Mouse (Mus musculus) cerebellum, adult 18-20 months (tissue): ENCODE results near the gene Cdc26.

Experiments
- DNase-seq, 2 experiments: peaks; one replicate each; pipeline ENCODE4 v3.0.0; 2021

Gene Cdc26

DNA sequence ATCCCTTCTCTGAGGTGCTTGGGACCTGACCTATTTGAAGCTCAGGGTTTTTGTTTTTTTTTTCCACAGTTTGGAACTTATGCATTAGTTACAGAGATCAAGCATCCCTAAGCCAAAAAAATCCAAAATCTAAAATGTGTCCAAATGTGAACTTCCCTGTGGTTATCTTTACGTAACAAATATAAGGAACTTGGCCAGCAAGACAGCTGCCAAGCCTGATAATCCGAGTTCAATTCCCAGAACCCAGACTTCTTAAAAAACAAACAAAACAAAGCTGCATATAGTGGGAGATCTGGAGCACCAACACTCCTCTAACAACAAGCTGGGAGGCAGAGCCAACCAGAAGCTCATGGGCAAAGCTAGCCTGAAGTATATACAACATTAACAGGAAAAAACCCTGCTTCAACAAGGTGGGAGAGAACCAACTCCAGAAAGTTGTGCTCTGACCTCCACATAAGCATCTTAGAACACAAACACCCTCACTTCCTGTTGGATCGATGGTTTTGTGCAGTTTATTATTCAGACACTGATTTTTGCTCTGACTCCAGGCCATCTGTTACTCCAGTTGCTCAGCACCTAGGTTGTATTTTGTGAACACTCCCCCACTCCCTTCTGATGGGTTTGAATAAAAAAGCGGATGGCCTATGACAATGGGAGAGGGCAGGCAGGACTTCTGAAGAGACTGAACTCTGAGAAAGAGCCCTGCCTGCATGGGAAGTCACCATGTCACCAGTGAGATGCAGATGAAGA is 10.7 kb downstream of the Cdc26 start:
- DNase-seq: no peak

DNA sequence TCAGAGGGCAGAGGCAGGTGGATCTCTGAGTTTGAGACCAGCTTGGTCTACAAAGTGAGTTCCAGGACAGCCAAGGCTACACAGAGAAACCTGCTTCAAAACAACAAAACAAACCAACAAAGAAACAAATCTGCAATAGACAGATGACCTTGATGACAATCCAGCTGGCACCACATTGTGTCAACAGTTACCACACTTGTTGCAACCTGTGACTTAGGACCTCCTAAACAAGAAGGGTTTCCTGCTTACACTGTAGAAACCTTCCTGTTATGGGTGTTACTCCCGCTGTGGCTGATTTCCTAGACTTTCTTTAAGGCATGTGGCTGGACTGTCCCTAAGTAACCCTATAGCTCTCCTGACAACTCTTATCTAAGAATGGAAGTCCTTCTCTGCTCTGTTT is 12.6 kb downstream of the Cdc26 start:
- no peak for DNase-seq

GRCm38 (mm10) chr4:62393459-62393858 is 15.0 kb downstream of the Cdc26 start:
- DNase-seq: no peak

- no peak for DNase-seq
These were observed 16.6 kb downstream of the Cdc26 start for GRCm38 (mm10) chr4:62391892-62392291.

- DNase-seq: no peak
These were observed 18.6 kb downstream of the Cdc26 start for GRCm38 (mm10) chr4:62389592-62390512.

GRCm38 (mm10) chr4:62385439-62385838 is 23.0 kb downstream of the Cdc26 start:
- DNase-seq: no peak

GRCm38 (mm10) chr4:62384159-62384558 is 24.3 kb downstream of the Cdc26 start:
- no peak for DNase-seq

GRCm38 (mm10) chr4:62383752-62384151 is 24.7 kb downstream of the Cdc26 start:
- DNase-seq: no peak

GRCm38 (mm10) chr4:62383207-62383606 is 25.2 kb downstream of the Cdc26 start:
- no peak for DNase-seq

DNA sequence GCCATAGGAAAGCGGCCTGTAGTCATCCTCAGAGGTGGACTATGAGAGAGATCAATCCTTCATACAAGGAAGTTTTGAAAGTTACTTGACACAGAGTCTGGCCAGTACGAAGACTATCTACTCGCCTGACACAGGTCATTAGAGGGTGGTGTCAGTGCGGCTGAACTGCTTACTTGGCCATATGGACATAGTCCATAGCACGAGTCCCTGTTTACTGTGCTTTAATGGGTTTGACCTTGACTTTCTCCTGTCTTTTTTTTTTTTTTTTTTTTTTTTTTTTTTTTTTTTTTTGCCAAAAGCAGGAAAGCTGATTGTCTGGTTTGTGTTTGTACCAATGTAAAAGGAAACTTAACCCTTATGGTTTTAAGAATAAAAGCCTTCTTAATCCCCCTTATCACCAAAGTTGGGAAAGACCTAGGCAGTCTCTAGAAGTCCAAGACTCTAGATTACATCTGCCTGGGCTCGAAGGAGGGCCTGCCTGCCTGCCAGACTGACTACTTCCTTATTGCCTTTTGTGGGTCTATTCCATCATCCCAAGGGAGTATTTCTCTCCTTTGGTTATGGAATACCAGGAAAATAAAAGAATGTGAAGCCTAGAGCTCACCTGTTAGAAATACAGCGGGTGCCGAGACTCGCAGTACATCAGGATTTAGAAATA is 28.6 kb downstream of the Cdc26 start:
- no peak for DNase-seq

DNA sequence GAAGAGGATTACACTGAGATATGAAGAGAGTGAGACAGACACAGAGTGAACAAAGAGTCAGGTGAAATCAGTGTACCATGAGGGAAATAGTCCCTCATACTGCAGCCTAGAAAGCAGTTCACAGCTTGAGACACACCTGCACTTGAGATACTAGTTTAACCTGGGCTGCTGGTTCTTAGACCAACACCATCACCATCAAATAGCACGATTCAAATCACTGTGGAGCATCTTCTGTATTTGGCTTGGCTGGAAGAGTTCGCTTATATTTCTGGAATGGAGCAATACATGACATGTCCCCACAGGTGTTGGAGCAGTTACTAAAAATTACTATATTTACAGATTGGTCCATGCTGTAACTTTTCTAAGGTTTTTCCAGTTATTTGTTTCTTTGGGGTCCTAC is 32.3 kb downstream of the Cdc26 start:
- no peak for DNase-seq

GRCm38 (mm10) chr4:62374342-62374741 is 34.1 kb downstream of the Cdc26 start:
- DNase-seq: no peak

GRCm38 (mm10) chr4:62373668-62374067 is 34.8 kb downstream of the Cdc26 start:
- no peak for DNase-seq

- no peak for DNase-seq
These were observed 35.5 kb downstream of the Cdc26 start for GRCm38 (mm10) chr4:62372818-62373520.

DNA sequence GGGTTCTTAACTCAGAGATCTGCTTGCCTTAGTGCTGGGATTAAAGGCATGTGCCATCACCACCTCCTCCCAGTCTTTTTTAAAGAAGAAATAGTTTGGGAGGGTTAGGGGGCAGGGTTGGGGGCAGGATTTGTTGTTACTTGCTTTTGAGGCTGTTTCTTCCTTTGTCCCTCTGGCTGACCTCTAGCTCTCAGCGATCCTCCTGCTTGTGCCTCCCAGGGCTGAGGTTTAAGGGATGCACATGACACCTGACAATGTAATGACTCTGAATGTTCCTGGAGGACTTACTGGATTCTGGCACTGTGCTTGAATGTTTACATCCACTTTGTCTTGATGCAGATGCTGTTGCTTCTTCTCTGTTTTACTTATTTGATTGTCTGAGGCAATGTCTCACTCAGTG is 36.0 kb downstream of the Cdc26 start:
- DNase-seq: no peak

DNA sequence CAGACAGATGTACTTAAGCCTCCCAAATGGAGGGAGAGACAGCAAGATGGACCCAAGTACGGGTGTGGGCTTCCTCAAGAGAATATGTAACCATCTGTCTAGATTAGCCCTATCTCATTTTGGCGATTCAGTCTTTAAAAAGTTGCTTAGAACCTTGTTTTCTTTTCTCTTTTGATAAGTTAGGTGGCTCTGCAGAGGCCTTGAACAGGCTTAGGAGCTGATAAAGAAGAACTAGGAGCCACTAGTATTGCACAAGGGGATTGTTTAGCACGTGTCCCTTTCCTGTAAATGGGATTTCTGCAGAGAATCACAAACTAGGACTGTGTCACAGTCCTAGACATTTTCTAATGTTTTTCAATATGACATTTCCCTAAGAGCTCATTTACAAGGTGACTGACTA is 39.4 kb downstream of the Cdc26 start:
- DNase-seq: no peak

- DNase-seq: no peak
These were observed 40.9 kb downstream of the Cdc26 start for GRCm38 (mm10) chr4:62367586-62367985.

GRCm38 (mm10) chr4:62366291-62366690 is 42.2 kb downstream of the Cdc26 start:
- DNase-seq: no peak

DNA sequence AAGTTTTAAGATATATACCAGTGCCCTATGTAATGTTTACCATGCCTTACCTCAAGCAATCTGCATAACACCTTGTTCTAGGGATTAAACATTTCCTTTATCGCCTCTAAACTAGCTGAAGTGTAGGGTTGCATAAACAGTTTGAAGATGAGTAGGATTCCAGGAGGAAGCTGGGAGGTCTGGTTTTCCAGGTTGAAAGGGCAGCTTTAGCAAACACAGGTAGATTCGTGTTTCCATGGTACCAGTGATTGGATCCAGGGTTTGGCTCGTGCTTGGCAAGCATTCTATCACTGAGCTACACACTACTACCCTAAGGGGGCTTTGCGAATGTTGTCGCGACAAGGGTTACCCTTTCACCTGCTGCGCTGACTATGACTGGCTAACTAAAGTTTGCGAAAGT is 44.1 kb downstream of the Cdc26 start:
- no peak for DNase-seq

DNA sequence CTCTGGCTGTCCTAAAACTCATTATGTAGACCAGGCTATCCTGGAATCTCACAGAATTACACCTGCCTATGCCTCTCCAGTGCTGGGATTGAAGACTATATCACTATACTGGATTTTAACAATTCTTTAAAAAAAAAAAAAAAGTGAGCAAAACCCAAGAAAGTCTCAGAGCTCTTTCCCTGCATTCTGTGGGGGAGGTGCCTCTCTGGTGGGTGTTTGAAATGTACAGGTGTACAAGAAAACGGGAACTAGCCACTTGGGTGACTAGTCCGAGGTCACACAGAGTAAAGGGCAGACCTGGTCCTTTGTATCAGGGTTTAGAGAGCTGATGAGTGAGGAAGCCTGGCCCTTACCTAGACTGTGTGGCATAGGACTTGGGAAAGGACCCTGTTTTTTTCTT is 46.0 kb downstream of the Cdc26 start:
- no peak for DNase-seq

DNA sequence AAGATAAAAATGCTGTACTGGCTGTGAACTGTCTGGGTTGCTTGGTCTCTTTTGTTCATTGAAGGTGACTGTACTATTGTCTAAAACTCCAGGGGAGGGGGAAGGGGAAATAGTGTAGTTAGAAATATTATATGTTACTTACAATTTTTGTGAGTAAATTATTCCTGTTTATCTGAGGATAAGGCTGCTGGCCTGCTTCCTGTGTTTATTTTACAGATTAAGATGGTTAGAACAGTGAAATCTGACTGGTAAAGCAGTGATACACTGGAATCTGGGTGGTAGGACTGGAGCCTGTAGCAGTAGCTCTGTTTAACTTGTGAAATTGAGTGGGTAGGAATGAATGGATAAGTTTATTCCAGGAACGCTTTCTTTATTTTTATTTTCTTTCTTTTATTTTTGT is 46.4 kb downstream of the Cdc26 start:
- DNase-seq: no peak

- DNase-seq: no peak
These were observed 46.9 kb downstream of the Cdc26 start for GRCm38 (mm10) chr4:62361571-62361970.
